Mouse (Mus musculus) stomach, embryonic 14.5 days (tissue): Measurements from ENCODE around the gene Gm1043. TPM values are rescaled to one million over a fixed set of nuclear protein-coding genes. Genes with fewer than 3 reads are reported as not detected.

ENCODE experiments used
- ATAC-seq: fragments of 200-750 bp; cut with Nextera tagmentation; 2 replicates; pipeline ENCODE4 v1.8.0; 2017; ENCODE audit warnings: low read depth, moderate TSS enrichment; ENCODE audit not compliant: insufficient number of reproducible peaks, insufficient read depth, low FRiP score
- H3K27ac ChIP-seq: fragments of 300-500 bp; sonication (generic); 2 replicates; pipeline ENCODE4 v1.5.1; 2014; ENCODE audit warnings: mild to moderate bottlenecking, low read length, moderate library complexity, mixed read lengths
- H3K27me3 ChIP-seq: fragments of 300-500 bp; sonication (generic); 2 replicates; pipeline ENCODE4 v1.6.1; 2014; ENCODE audit warnings: low read length, control low read depth, mixed read lengths; ENCODE audit not compliant: control insufficient read depth, insufficient read depth
- H3K36me3 ChIP-seq: fragments of 300-500 bp; sonication (generic); 2 replicates; pipeline ENCODE4 v1.6.1; 2014; ENCODE audit warnings: mild to moderate bottlenecking, control low read depth, low read length, moderate library complexity, mixed read lengths; ENCODE audit not compliant: control insufficient read depth, insufficient read depth
- H3K4me1 ChIP-seq: fragments of 300-500 bp; sonication (generic); 2 replicates; pipeline ENCODE4 v1.6.1; 2014; ENCODE audit warnings: low read length, control low read depth, mixed read lengths; ENCODE audit not compliant: control insufficient read depth, insufficient read depth
- H3K4me2 ChIP-seq: fragments of 300-500 bp; sonication (generic); replicated peaks from 2 replicates; pipeline ENCODE4 v1.6.1; 2014; ENCODE audit warnings: low read depth, low read length, control low read depth
- H3K4me3 ChIP-seq: fragments of 300-500 bp; sonication (generic); 2 replicates; pipeline ENCODE4 v1.5.1; 2014; ENCODE audit warnings: low read depth, low read length, control low read depth
- H3K9ac ChIP-seq: fragments of 300-500 bp; sonication (generic); replicated peaks from 2 replicates; pipeline ENCODE4 v1.6.1; 2014; ENCODE audit warnings: low read depth, mild to moderate bottlenecking, control low read depth, low read length, moderate library complexity, mixed read lengths
- H3K9me3 ChIP-seq: fragments of 300-500 bp; sonication (generic); 2 replicates; pipeline ENCODE4 v1.6.1; 2016; ENCODE audit warnings: low read depth, low read length, control low read depth; ENCODE audit not compliant: control insufficient read depth
- WGBS: fragments of 180-500 bp; shearing (Covaris S2); extraction: QIAGEN DNeasy Blood & Tissue Kit; methylation state at CpG from one replicate; pipeline ENCODE4 v1.1.7; 2014; 5-methylcytosine and 5-hydroxymethylcytosine counted together
- polyA plus RNA-seq: library from polyadenylated mRNA; unstranded; fragments of >200 nt; fragmentation: Nextera tagmentation; extraction: Ambion mirVana; gene quantifications from 2 replicates; pipeline ENCODE4 v1.2.1, GENCODE M21; 2014

Gm1043 gene
- polyA plus RNA-seq, 1 experiment from 2014 or later, result 0.12 TPM

DNA sequence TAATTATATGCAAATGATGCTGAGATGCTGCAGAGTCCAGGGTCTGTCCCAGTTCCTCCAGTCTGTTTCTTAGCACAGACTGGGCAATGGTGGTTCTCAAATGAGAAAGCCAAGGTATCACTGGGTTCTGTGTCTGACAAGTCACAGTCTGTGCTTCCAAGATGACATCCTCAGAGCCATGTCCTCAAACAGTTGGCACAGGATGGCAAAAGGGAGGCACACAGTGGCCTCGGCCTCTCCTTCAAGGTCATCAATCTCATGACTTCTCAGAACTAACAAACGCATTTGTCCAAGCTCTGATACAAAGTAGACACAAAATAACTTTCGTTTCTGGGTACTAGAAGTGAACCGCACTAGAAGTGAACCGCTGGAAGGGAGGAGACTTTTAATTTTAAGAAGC lies 9.8 kb downstream of the Gm1043 start:
- H3K4me1 ChIP-seq, result 0 out of 2 replicates have a peak, but pooled peaks cover 6% of the 10 kb centered on the region
- no peaks in the 10 kb centered on the region for H3K9me3 ChIP-seq
- no peak for ATAC-seq
- H3K4me3 ChIP-seq, result no peak overlapping the region
- WGBS, result 73% methylated on average over 5 of the region's 5 CpGs
- no peak overlapping the region for H3K27ac ChIP-seq
- H3K36me3 ChIP-seq, result no peaks in the 10 kb centered on the region
- H3K9ac ChIP-seq, result no peak overlapping the region
- H3K4me2 ChIP-seq, result no peak overlapping the region
- 0 out of 2 replicates have a peak, but pooled peaks cover 10% of the 10 kb centered on the region for H3K27me3 ChIP-seq

DNA sequence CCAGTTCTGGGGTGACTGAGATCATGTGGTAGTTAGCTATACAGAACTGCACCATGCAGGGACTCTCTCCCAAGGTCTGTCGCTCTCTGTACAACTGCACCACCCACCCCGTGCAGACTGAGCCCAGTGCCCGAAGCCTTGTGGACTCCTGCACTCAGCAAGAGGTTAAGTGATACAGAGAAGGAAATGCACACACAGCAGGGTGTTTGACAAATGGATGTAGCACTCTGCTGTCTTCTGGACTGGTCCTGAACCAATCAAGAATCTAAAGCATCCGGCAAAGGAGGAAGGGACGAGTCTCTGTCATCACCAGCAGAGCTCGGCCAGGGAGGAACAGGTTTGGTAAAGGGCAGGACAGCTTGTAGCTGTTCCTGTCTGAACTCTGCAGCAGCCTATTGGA lies 12.4 kb downstream of the Gm1043 start:
- Histone ChIP-seq H3K4me3 (no peak overlapping the region), H3K9ac (no peak overlapping the region), H3K27me3 (no peaks in the 10 kb centered on the region), H3K36me3 (no peaks in the 10 kb centered on the region), H3K27ac (no peak overlapping the region), H3K9me3 (no peaks in the 10 kb centered on the region), H3K4me1 (no peaks in the 10 kb centered on the region), H3K4me2 (no peak overlapping the region)
- no peak for ATAC-seq
- 52% methylated on average over 6 of the region's 6 CpGs for WGBS

DNA sequence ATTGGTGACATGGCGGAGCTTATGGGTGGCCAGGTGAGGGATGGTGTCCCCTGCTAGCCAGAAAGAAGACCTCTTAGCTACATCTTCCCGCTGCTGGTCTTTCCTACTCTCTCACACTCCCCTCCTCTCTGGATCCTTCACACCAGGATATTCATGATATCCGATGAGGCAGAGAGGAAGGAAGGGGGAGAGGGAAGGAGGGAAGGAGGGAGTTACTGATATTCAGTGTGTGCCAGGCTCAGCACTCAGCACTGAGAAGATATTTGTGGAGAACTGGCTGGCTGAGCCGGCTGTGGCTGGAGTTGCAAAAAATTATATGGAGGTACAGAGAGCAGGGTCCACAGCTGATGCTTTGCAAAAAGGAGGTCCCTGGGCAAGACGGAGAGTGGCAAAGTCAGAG lies 15.6 kb downstream of the Gm1043 start:
- 53% methylated on average over 5 of the region's 5 CpGs for WGBS
- Histone ChIP-seq H3K27ac (no peak overlapping the region), H3K9me3 (no peaks in the 10 kb centered on the region), H3K27me3 (no peaks in the 10 kb centered on the region), H3K4me2 (no peak overlapping the region), H3K4me3 (no peak overlapping the region), H3K4me1 (no peaks in the 10 kb centered on the region), H3K36me3 (no peaks in the 10 kb centered on the region), H3K9ac (no peak overlapping the region)
- no peak for ATAC-seq

DNA sequence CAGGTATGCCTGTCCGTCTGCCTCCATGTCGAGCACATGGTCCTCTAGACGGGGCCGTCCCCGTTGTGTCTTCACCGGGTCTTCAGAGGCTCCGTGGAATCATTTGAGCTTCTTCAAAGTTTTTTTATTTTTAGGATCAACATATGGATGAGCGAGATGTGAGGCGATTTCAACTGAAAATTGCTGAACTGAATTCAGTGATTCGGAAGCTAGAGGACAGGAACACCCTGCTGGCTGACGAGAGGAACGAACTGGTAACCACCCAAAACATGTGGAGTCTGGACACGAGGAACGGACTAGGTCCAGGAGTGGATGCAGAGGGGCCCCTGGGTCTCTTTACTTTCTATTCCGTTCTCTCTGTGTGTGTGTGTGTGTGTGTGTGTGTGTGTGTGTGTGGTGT lies 16.5 kb downstream of the Gm1043 start:
- no peak overlapping the region for H3K9ac ChIP-seq
- H3K27ac ChIP-seq, result no peak overlapping the region
- no peaks in the 10 kb centered on the region for H3K9me3 ChIP-seq
- H3K4me2 ChIP-seq, result no peak overlapping the region
- no peaks in the 10 kb centered on the region for H3K36me3 ChIP-seq
- 65% methylated on average over 15 of the region's 15 CpGs for WGBS
- H3K4me1 ChIP-seq, result no peaks in the 10 kb centered on the region
- no peak for ATAC-seq
- H3K27me3 ChIP-seq, result no peaks in the 10 kb centered on the region
- H3K4me3 ChIP-seq, result no peak overlapping the region

DNA sequence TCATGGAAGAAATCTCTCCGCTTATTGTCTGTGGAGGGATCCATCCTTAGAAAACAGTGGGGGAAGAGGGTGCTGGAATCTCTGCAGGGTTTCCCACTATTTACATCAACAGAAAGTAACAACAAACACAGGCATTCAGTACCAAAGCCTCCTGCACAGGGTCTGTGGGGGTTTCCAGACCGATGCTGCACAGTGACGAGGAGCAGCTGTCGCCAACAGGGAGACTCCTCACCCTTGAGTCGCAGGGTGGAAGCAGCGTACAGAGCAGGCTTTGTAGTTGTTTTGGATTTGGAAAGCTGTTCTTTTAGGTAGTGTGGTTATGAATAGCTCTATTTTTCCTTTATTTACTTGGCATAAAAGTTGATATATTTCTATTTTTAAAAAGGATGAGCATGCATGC lies 16.9 kb downstream of the Gm1043 start:
- Histone ChIP-seq H3K4me3 (no peak overlapping the region), H3K27ac (no peak overlapping the region), H3K4me1 (no peaks in the 10 kb centered on the region), H3K9me3 (no peaks in the 10 kb centered on the region), H3K9ac (no peak overlapping the region), H3K4me2 (no peak overlapping the region), H3K27me3 (no peaks in the 10 kb centered on the region), H3K36me3 (no peaks in the 10 kb centered on the region)
- 28% methylated on average over 6 of the region's 6 CpGs for WGBS
- no peak for ATAC-seq

DNA sequence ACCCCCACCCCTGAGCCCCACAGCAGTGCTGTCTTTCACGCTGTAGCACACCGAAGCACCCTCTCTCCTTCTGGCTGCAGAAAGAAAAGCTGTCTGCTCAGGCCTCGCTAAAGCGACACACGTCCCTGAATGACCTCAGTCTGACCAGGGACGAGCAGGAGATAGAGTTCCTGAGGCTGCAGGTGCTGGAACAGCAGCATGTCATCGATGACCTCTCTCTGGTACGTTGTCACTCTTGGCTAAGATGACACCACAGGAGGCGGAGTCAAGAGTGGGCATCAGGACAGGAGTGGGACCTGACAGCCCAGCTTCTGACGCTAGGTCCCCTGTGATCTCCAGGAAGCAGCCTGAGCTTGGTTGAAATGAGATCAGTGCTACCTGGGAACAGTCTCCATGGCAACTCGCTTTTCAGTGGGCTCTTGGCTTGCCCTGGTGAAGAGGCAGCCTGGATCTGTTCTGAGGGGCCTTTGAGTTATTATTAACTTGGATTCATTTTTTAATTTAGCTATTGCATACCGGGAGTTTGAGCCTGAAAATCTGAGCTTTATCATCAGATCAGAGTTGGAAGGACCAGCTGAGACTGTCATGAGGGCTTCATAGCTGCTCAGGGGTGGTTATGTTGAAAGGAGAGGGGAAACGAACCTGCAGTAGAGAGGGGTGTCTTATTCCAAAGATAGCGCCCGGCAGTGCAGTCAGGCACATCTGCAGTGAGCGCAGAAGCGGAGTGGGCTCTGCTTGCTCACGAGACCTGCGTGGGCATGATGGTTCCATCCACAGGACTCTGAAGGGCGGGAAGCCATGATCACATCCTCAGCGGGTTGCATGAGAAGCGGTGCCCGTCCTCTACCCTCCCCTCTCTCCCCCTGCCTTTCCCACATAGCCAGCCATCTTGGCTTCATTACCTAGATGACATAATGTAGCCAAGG lies 20.6 kb downstream of the Gm1043 start:
- Histone ChIP-seq H3K27ac (no peak overlapping the region), H3K36me3 (no peaks in the 10 kb centered on the region), H3K27me3 (no peaks in the 10 kb centered on the region), H3K4me2 (no peak overlapping the region), H3K4me3 (no peak overlapping the region), H3K9ac (no peak overlapping the region), H3K4me1 (no peaks in the 10 kb centered on the region), H3K9me3 (no peaks in the 10 kb centered on the region)
- WGBS, result 77% methylated on average over 23 of the region's 23 CpGs
- ATAC-seq, result no peak

DNA sequence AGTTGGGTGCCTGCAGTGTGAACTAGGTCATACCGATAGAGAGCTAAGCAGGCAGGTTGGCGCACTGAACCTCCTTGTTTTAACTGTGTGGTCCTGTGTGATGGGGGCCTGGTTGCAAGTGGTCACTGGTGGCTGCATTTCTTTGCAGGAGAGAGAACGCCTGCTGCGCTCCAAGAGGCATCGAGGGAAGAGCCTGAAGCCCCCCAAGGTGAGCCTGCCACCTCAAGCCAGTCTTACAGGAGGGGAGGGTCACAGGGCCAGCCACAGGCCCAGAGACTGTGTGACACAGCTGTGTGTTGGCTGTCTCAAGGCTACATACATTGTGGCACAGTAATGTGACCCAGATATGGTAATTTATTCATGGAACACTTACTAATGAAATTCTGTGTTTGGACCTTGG lies 21.9 kb downstream of the Gm1043 start:
- no peaks in the 10 kb centered on the region for H3K27me3 ChIP-seq
- no peaks in the 10 kb centered on the region for H3K4me1 ChIP-seq
- 76% methylated on average over 5 of the region's 5 CpGs for WGBS
- no peaks in the 10 kb centered on the region for H3K36me3 ChIP-seq
- H3K4me2 ChIP-seq, result no peak overlapping the region
- H3K4me3 ChIP-seq, result no peak overlapping the region
- ATAC-seq, result no peak
- H3K9ac ChIP-seq, result no peak overlapping the region
- H3K9me3 ChIP-seq, result no peaks in the 10 kb centered on the region
- H3K27ac ChIP-seq, result no peak overlapping the region

DNA sequence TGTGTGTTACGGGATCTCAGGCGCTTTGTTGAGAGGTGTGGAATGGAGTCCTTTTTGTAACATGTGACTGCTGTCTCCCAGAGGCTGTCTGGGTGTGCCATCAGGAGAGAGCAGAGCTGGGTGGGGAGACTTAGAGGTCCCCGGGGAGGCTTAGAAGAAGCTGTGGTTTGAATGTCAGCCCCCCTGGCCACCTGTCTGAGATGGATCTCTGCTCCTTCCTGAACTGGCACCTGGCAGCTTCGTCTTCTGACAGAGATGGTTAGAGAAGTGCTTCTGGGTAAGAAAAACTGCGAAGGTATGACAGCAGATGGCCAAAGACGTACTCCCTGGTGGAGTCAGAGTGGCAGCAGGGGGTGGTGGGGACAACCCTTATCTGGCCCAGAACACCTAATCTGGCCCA lies 22.4 kb downstream of the Gm1043 start:
- Histone ChIP-seq H3K4me2 (no peak overlapping the region), H3K4me3 (no peak overlapping the region), H3K9me3 (no peaks in the 10 kb centered on the region), H3K36me3 (no peaks in the 10 kb centered on the region), H3K27ac (no peak overlapping the region), H3K9ac (no peak overlapping the region), H3K4me1 (no peaks in the 10 kb centered on the region), H3K27me3 (no peaks in the 10 kb centered on the region)
- no peak for ATAC-seq
- WGBS, result 84% methylated on average over 6 of the region's 6 CpGs
